ENCODE assay signal across 8 mouse cellular contexts in the genomic region with DNA sequence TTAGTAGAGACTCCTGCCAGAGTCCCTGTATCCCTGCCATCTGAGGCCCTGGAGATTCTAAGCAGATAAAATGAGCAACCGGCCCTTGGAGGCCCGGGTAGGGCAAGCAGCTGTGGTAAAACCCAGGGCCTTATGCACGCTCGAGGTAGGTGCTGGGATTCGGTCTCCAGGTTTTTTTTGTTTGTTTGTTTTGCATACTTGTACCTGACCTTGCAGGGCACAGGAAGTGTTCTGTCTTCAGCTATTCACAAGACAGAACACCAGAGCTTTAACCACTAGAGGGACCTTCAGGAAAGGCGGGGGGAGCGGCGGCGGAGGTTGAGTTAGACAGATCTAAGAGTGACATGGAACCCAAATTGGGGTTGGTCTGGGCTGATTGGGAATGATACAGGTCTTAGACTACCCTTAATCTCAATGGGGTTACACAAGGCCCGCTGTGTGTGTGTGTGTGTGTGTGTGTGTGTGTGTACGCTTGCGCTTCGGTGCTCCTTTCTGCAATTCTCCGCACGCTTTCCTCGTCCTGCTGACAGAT. TPM values are rescaled to one million over a fixed set of nuclear protein-coding genes. Genes with fewer than 3 reads are reported as not detected.
DNase-seq lines count a peak whose midpoint lies in the region; ATAC-seq and TF ChIP-seq lines count a peak whose summit lies in the region.

No protein-coding gene starts in this region.

- peak overlapping the region; percentile 60 for H3K9ac ChIP-seq in forebrain, embryonic 16.5 days (replicated peaks; ENCODE audit: low read depth, low read length)
- H3K9ac ChIP-seq in lung, embryonic 14.5 days, result peak overlapping the region; percentile 34

- H3K4me3 ChIP-seq in forebrain, embryonic 16.5 days (replicated peaks; ENCODE audit: low read length), result peak overlapping the region; percentile 61
- peak overlapping the region; percentile 45 for H3K4me3 ChIP-seq in lung, embryonic 14.5 days (ENCODE audit: low read depth, low read length)

- POLR2A ChIA-PET in Patski (lab: Charles Lee), result no interaction called here

- H3K27ac ChIP-seq in forebrain, embryonic 16.5 days (ENCODE audit: low read length), result no peak overlapping the region
- H3K27ac ChIP-seq in lung, embryonic 14.5 days (ENCODE audit: low read depth), result peak overlapping the region; percentile 37; the same call in 1 of the 2 replicates

- H3K4me2 ChIP-seq in forebrain, embryonic 16.5 days (ENCODE audit: low read length), result peak overlapping the region; percentile 99
- H3K4me2 ChIP-seq in lung, embryonic 14.5 days, result peak overlapping the region; percentile 82

- H3K4me1 ChIP-seq in forebrain, embryonic 16.5 days (replicated peaks; ENCODE audit: control insufficient read depth, insufficient read depth, low read length), result peaks cover 8% of the 10 kb centered on the region
- 0 out of 2 replicates have a peak, but pooled peaks cover 4% of the 10 kb centered on the region for H3K4me1 ChIP-seq in lung, embryonic 14.5 days (ENCODE audit: insufficient read depth)

- no peaks in the 10 kb centered on the region for H3K27me3 ChIP-seq in Patski
- H3K27me3 ChIP-seq in forebrain, embryonic 16.5 days (replicated peaks; ENCODE audit: control insufficient read depth, insufficient read depth, low read length), result 0 out of 2 replicates have a peak, but pooled peaks cover 4% of the 10 kb centered on the region
- H3K27me3 ChIP-seq in lung, embryonic 14.5 days (ENCODE audit: insufficient read depth, low read length), result no peaks in the 10 kb centered on the region

- TF ChIP-seq CTCF in Patski (IDR thresholded peaks at IDR 0.05), result no peak
- peak; percentile 65 for TF ChIP-seq CTCF in lung, embryonic 14.5 days (IDR thresholded peaks at IDR 0.05; ENCODE audit: low read depth)

- WGBS in forebrain, embryonic 16.5 days, result under 1% methylated on average over 16 of the region's 16 CpGs
- WGBS in lung, embryonic 14.5 days, result 1% methylated on average over 16 of the region's 16 CpGs

- H3K36me3 ChIP-seq in forebrain, embryonic 16.5 days (ENCODE audit: control insufficient read depth, insufficient read depth), result no peaks in the 10 kb centered on the region
- peaks cover 8% of the 10 kb centered on the region; the same call in 1 of the 2 replicates for H3K36me3 ChIP-seq in lung, embryonic 14.5 days (ENCODE audit: insufficient read depth)

- DNase-seq in Patski (ENCODE audit: low read depth, low spot score), result no peak
- DNase-seq in cerebellum, adult 11-12 months, result peak; percentile 12
- peak; percentile 52 for DNase-seq in heart, postnatal 4 days
- peak; percentile 14 to 33 for DNase-seq in layer of hippocampus, adult 8-10 months (ENCODE audit: low spot score in 2 of 2)
- peak; percentile 77 for DNase-seq in lung, embryonic 14.5 days
- peak; percentile 34 for DNase-seq in ovary, postnatal 14 days (ENCODE audit: low spot score)
- DNase-seq in thymus, postnatal 14 days, result peak; percentile 57

- ATAC-seq in Patski, result peak; percentile 55
- peak; percentile 82 for ATAC-seq in forebrain, embryonic 16.5 days
- peak; percentile 78 for ATAC-seq in lung, embryonic 14.5 days (ENCODE audit: insufficient read depth)

- in situ Hi-C loops in Patski (cut with MboI; ENCODE audit: low pct_unique_long_range_greater_than_20kb), result no loop called here

- H3K9me3 ChIP-seq in forebrain, embryonic 16.5 days (ENCODE audit: control insufficient read depth, low read length), result no peaks in the 10 kb centered on the region
- H3K9me3 ChIP-seq in lung, embryonic 14.5 days (ENCODE audit: low read depth, low read length), result no peaks in the 10 kb centered on the region

- CTCF ChIA-PET in Patski (lab: Charles Lee), result interaction anchor here (1.3 kb wide), 1 partner anchor 19 kb away, joined by 4 read pairs; no protein-coding TSS in a partner anchor

RNA-seq across cellular contexts. Expression of a gene that starts 0.6 kb away (rescaled TPM):
- polyA plus RNA-seq in Patski (2021), result 1.4 TPM
- polyA plus RNA-seq in forebrain, embryonic 16.5 days (2015; fragmentation: Nextera tagmentation; extraction: Ambion mirVana), result 1.5 and 1.7 TPM in 2 replicates
- total RNA-seq in heart, postnatal 4 days (2021), result 10 to 100 TPM; 12.7 to 13.3 TPM
- 10 to 100 TPM in 3 of 4 experiments, 1 to 10 TPM in 1; 7.6 to 10.9 (median 10.7) TPM for total RNA-seq in layer of hippocampus, adult 8-10 months (2022)
- 5.4 and 5.7 TPM in 2 replicates for polyA plus RNA-seq in lung, embryonic 14.5 days (2014; fragmentation: Nextera tagmentation; extraction: Ambion mirVana)

RNA-seq across cellular contexts. Expression of a gene that starts 27.1 kb away (rescaled TPM):
- not detected for polyA plus RNA-seq in Patski (2021)
- 2.6 and 4.5 TPM in 2 replicates for polyA plus RNA-seq in forebrain, embryonic 16.5 days (2015; fragmentation: Nextera tagmentation; extraction: Ambion mirVana)
- 1 to 10 TPM; 7.8 to 8.4 TPM for total RNA-seq in heart, postnatal 4 days (2021)
- 10 to 100 TPM; 16.1 to 20.2 (median 17.3) TPM for total RNA-seq in layer of hippocampus, adult 8-10 months (2022)
- 14.5 and 15.6 TPM in 2 replicates for polyA plus RNA-seq in lung, embryonic 14.5 days (2014; fragmentation: Nextera tagmentation; extraction: Ambion mirVana)

RNA-seq across cellular contexts. Expression of a gene that starts 30.6 kb away (rescaled TPM):
- polyA plus RNA-seq in Patski (2021), result not detected
- not detected in 2 replicates for polyA plus RNA-seq in forebrain, embryonic 16.5 days (2015; fragmentation: Nextera tagmentation; extraction: Ambion mirVana)
- not detected for total RNA-seq in heart, postnatal 4 days (2021)
- not detected for total RNA-seq in layer of hippocampus, adult 8-10 months (2022)
- polyA plus RNA-seq in lung, embryonic 14.5 days (2014; fragmentation: Nextera tagmentation; extraction: Ambion mirVana), result not detected in 2 replicates
